Mouse (Mus musculus) hindbrain, postnatal 0 days (tissue): ENCODE measurements at regions not wholly inside any gene's neighbourhood (a gene's known extent, or its start where the extent isn't known, plus 50 kb on each side); places are given as distances from the start of the nearest gene placed in this dataset.
A peak's percentile ranks its signal among the peaks of the same experiment; 100 is the strongest.

ENCODE experiments used
- ATAC-seq: fragments of 200-750 bp; cut with Nextera tagmentation; 2 replicates; pipeline ENCODE4 v1.8.0; 2017; ENCODE audit warnings: mild to moderate bottlenecking, moderate TSS enrichment, moderate library complexity
- DNase-seq: peaks from one replicate; pipeline ENCODE4 v3.0.0-alpha.2; 2015; ENCODE audit warnings: low spot score
- H3K27ac ChIP-seq: fragments of 300-500 bp; sonication (generic); 2 replicates; pipeline ENCODE4 v1.5.1; 2014; ENCODE audit warnings: mild to moderate bottlenecking
- H3K27me3 ChIP-seq: fragments of 300-500 bp; sonication (generic); 2 replicates; pipeline ENCODE4 v1.6.1; 2014; ENCODE audit warnings: low read length, mixed read lengths; ENCODE audit not compliant: insufficient read depth
- H3K36me3 ChIP-seq: fragments of 300-500 bp; sonication (generic); 2 replicates; pipeline ENCODE4 v1.6.1; 2014; ENCODE audit warnings: low read length, mixed read lengths; ENCODE audit not compliant: insufficient read depth
- H3K4me1 ChIP-seq: fragments of 300-500 bp; sonication (generic); 2 replicates; pipeline ENCODE4 v1.6.1; 2014; ENCODE audit warnings: antibody characterized with exemption, low read length, mixed read lengths; ENCODE audit not compliant: insufficient read depth
- H3K4me2 ChIP-seq: fragments of 300-500 bp; sonication (generic); 2 replicates; pipeline ENCODE4 v1.6.1; 2014; ENCODE audit warnings: low read depth, mild to moderate bottlenecking, low read length, moderate library complexity, mixed read lengths
- H3K4me3 ChIP-seq: fragments of 300-500 bp; sonication (generic); 2 replicates; pipeline ENCODE4 v1.5.1; 2014; ENCODE audit warnings: low read length
- H3K9ac ChIP-seq: fragments of 300-500 bp; sonication (generic); replicated peaks from 2 replicates; pipeline ENCODE4 v1.6.1; 2014; ENCODE audit warnings: mild to moderate bottlenecking, low read length, moderate library complexity, mixed read lengths
- H3K9me3 ChIP-seq: fragments of 300-500 bp; sonication (generic); 2 replicates; pipeline ENCODE4 v1.6.1; 2016; ENCODE audit warnings: low read length, mixed read lengths
- CTCF ChIP-seq: IDR thresholded peaks from 2 replicates; pipeline ENCODE4 v1.5.1; 2016; ENCODE audit warnings: antibody characterized with exemption, control low read depth, low read depth
- WGBS: fragments of 180-500 bp; shearing (Covaris S2); extraction: QIAGEN DNeasy Blood & Tissue Kit; methylation state at CpG from one replicate; pipeline ENCODE4 v1.1.7; 2014; 5-methylcytosine and 5-hydroxymethylcytosine counted together

DNA sequence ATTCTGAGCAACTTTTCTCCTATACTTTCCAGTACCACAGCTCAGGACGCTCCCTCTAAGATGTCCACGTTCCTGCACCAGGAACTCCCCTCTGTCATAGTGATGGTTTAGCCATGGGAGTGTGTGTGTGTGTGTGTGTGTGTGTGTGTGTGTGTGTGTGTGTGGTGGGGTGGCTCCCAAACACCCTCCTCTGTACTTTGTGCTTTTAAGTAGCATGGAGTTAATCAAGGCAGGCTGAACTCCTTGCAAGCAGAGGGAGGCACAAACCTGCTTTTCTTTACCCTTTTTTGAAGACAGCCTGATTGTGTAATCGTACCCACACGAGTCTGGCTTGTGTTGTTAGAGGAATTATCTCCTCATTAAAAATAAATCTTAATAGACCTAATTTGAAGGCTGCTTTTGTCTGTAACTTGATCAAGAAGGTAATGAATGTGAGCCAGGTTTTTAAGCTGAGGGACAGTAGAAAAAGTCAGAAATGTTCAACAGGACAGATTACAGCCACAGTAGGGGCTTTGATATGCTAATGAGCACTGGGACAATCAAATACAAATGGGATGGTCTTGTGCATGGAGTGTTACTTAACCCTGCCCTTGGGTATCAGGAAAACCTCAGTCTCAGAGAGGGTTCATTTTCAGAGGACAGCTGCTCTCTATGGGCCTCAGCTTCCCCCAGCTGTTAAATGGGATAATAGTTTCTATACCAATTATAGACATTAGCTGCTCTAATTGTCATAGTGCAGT is 187.8 kb upstream of the Adamts9 start:
- Histone ChIP-seq H3K27ac (no peak overlapping the region), H3K27me3 (no peaks in the 10 kb centered on the region), H3K36me3 (no peaks in the 10 kb centered on the region), H3K4me3 (no peak overlapping the region), H3K4me2 (no peak overlapping the region), H3K9ac (no peak overlapping the region), H3K9me3 (no peaks in the 10 kb centered on the region), H3K4me1 (no peaks in the 10 kb centered on the region)
- DNase-seq (no peak), ATAC-seq (no peak)
- WGBS: 39% methylated on average over 4 of the region's 4 CpGs
- no peak for TF ChIP-seq CTCF

DNA sequence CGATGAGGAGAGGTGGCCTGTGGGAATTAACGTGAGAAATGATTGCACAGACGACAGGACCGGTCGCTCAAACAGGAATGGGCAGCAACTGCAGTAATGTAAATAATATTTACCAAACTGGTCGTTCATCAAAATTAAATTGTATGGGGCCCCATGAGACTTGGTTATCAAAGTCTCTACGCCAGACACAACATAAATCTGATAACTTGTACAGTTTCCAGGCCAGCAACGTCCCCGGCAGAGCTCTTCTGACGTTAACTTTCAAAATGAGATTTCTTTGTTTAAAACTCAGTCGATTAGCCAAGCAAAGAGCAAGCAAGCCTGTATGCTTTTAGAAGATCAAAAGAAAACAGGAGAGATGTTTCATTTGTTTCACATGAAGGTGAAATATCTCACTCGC is 176.2 kb upstream of the Adamts9 start:
- Histone ChIP-seq H3K4me1 (no peaks in the 10 kb centered on the region), H3K36me3 (no peaks in the 10 kb centered on the region), H3K4me3 (no peak overlapping the region), H3K27me3 (no peaks in the 10 kb centered on the region), H3K9ac (no peak overlapping the region), H3K4me2 (no peak overlapping the region), H3K9me3 (no peaks in the 10 kb centered on the region), H3K27ac (no peak overlapping the region)
- DNase-seq: no peak
- TF ChIP-seq CTCF: no peak
- ATAC-seq: no peak
- 78% methylated on average over 12 of the region's 12 CpGs for WGBS

DNA sequence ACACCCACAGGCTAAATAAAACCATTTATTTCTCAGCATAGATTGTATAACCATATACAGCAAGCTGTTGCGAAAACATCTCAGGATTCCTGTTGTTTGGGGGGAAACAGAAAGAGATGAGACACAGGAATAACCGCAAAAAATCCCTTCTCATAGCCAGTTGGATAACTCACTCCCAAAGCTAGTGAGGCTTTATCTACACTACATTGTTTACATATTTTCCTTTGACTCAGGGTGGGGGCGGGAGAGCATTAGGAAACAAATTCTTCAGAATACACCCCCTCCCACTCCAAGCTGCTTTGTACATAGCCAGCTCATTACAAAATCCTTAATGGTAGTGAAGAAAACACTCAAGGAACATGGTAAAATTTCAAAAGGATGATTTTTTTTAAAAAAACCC is 170.1 kb upstream of the Adamts9 start:
- no peaks in the 10 kb centered on the region for H3K36me3 ChIP-seq
- no peak for ATAC-seq
- no peak overlapping the region for H3K4me2 ChIP-seq
- DNase-seq: no peak
- no peaks in the 10 kb centered on the region for H3K27me3 ChIP-seq
- H3K9me3 ChIP-seq: no peaks in the 10 kb centered on the region
- no peaks in the 10 kb centered on the region for H3K4me1 ChIP-seq
- H3K27ac ChIP-seq: no peak overlapping the region
- WGBS: 90% methylated on average over 3 of the region's 3 CpGs
- no peak overlapping the region for H3K9ac ChIP-seq
- no peak overlapping the region for H3K4me3 ChIP-seq
- no peak for TF ChIP-seq CTCF

DNA sequence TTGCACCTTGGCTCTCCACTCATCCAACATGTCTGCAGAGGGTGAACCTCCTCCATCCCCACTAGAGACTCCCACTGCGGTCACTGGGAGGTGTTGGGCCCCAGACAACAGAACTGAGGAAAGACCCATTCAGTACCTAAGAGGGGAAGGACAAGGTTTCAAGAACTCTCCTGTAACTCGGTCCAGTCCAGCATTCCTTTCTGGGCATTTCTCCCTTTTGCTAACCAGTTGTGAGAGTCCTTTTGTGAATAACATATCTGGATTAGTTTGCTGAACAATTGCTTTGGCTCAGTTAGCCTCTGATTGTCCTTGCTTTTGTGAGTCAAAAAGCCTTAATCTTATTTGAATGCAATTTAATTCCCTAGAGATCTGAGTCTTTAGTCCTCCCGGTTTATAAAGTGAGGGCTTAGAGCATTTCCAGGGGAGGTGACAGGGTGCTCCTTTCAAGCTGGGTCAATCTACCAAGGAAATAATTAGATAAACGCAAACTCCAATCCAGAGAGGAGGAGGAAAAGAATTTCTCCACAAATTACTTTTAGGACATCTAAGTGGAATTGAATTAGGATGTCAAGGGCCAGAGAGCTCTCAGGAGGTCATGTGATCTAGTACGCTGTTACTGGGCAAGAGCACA is 151.6 kb upstream of the Adamts9 start:
- H3K4me3 ChIP-seq: no peak overlapping the region
- no peak for TF ChIP-seq CTCF

DNA sequence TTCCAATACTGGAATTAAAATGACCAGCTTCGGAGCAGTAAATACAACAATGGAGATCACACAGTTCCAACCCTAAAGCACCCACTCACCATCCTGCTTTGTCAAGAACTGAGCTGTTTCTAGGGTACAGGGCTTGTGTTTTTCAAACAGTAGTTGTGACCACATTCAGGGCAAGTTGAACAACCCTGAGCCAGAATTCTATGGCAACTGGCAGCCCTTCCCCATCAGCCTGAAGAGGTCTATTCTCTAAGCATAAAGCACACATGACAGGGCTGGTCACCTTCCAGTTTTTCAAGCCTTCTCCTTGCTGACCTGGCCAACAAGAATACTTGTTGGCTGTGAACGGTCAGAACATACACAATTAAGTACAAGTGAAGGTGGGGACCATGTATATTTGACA is 150.5 kb upstream of the Adamts9 start:
- TF ChIP-seq CTCF: no peak
- Histone ChIP-seq H3K27me3 (no peaks in the 10 kb centered on the region), H3K4me3 (no peak overlapping the region), H3K9me3 (no peaks in the 10 kb centered on the region), H3K4me1 (no peaks in the 10 kb centered on the region), H3K36me3 (no peaks in the 10 kb centered on the region), H3K27ac (peak overlapping the region; percentile 8; the same call in 1 of the 2 replicates), H3K4me2 (no peak overlapping the region), H3K9ac (no peak overlapping the region)
- peak; percentile 66; the same call in 1 of the 2 replicates for ATAC-seq
- peak; percentile 66 for DNase-seq
- WGBS: 58% methylated on average over 2 of the region's 2 CpGs

More for the DNA sequence above, 151.6 kb upstream of the Adamts9 start:
- DNase-seq (no peak), ATAC-seq (no peak)
- Histone ChIP-seq H3K4me2 (no peak overlapping the region), H3K9me3 (no peaks in the 10 kb centered on the region), H3K27me3 (no peaks in the 10 kb centered on the region), H3K9ac (no peak overlapping the region), H3K36me3 (no peaks in the 10 kb centered on the region), H3K4me1 (no peaks in the 10 kb centered on the region), H3K27ac (no peak overlapping the region)
- 50% methylated on average over 5 of the region's 5 CpGs for WGBS

DNA sequence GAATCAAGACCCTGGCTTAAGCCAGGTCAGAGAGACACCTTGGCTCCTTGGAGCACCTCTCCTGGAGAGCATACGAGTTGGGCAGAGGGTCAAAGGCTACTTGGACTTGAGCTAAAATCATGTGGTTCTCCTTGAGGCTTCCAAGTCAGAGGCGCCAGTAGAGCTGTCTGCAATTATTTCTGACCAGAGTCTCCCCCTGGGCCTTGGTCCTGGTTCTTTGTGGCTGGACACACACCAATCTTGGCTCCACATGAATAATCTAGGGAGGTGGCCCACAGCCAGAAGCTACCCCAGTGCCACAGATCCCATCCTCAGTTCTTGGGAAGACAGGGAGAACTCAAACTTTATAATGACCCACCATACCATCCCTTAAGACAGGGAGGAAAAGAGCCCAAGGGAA is 144.0 kb upstream of the Adamts9 start:
- H3K4me3 ChIP-seq: no peak overlapping the region
- H3K27me3 ChIP-seq: no peaks in the 10 kb centered on the region
- H3K9me3 ChIP-seq: no peaks in the 10 kb centered on the region
- H3K4me1 ChIP-seq: no peaks in the 10 kb centered on the region
- 47% methylated on average over 2 of the region's 2 CpGs for WGBS
- no peak for DNase-seq
- no peaks in the 10 kb centered on the region for H3K36me3 ChIP-seq
- H3K9ac ChIP-seq: no peak overlapping the region
- H3K4me2 ChIP-seq: no peak overlapping the region
- H3K27ac ChIP-seq: no peak overlapping the region
- TF ChIP-seq CTCF: no peak
- ATAC-seq: no peak

DNA sequence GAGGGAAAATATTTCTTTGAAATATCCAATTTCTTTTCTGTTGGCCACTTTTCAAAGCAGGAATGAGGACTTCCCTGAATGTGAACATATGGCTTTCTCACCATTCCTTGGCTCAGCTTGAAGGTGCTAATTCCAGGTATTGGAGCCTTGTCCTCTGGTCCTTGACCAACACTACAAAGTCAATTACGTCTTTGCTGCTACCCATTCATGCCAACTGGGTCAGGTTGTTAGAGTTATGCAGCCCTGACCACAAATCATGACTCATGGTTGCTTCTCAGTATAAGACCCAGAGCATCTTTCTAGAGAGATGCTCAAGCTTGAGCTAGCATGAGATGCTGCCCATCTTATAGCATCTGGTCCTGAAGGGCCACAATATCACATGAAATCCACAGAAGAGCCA is 141.0 kb upstream of the Adamts9 start:
- no peak for TF ChIP-seq CTCF
- 83% methylated on average over 1 of the region's 1 CpGs for WGBS
- H3K36me3 ChIP-seq: no peaks in the 10 kb centered on the region
- H3K27ac ChIP-seq: no peak overlapping the region
- no peak for DNase-seq
- no peak for ATAC-seq
- H3K9me3 ChIP-seq: no peaks in the 10 kb centered on the region
- no peaks in the 10 kb centered on the region for H3K4me1 ChIP-seq
- no peak overlapping the region for H3K9ac ChIP-seq
- no peak overlapping the region for H3K4me3 ChIP-seq
- H3K27me3 ChIP-seq: no peaks in the 10 kb centered on the region
- no peak overlapping the region for H3K4me2 ChIP-seq
